Mouse (Mus musculus) heart, postnatal 0 days (tissue): ENCODE measurements at regions not wholly inside any gene's neighbourhood (a gene's known extent, or its start where the extent isn't known, plus 50 kb on each side); places are given as distances from the start of the nearest gene placed in this dataset.

Experiments
- ATAC-seq: fragments of 200-750 bp; cut with Nextera tagmentation; 2 replicates; pipeline ENCODE4 v1.8.0; 2017; ENCODE audit warnings: low read depth, moderate number of reproducible peaks, moderate library complexity; ENCODE audit not compliant: insufficient read depth
- DNase-seq: peaks from one replicate; pipeline ENCODE4 v3.0.0-alpha.2; 2016; ENCODE audit warnings: low spot score
- H3K27ac ChIP-seq: fragments of 300-500 bp; sonication (generic); 2 replicates; pipeline ENCODE4 v1.5.1; 2014; ENCODE audit warnings: low read depth, mild to moderate bottlenecking
- H3K27me3 ChIP-seq: fragments of 300-500 bp; sonication (generic); 2 replicates; pipeline ENCODE4 v1.6.1; 2014; ENCODE audit warnings: low read length, mixed read lengths; ENCODE audit not compliant: control insufficient read depth, insufficient read depth
- H3K36me3 ChIP-seq: fragments of 300-500 bp; sonication (generic); replicated peaks from 2 replicates; pipeline ENCODE4 v1.6.1; 2014; ENCODE audit warnings: low read length, mixed read lengths; ENCODE audit not compliant: control insufficient read depth, insufficient read depth
- H3K4me1 ChIP-seq: fragments of 300-500 bp; sonication (generic); 2 replicates; pipeline ENCODE4 v1.6.1; 2014; ENCODE audit warnings: antibody characterized with exemption; ENCODE audit not compliant: control insufficient read depth, insufficient read depth
- H3K4me2 ChIP-seq: fragments of 300-500 bp; sonication (generic); 2 replicates; pipeline ENCODE4 v1.6.1; 2014; ENCODE audit warnings: low read depth, mild to moderate bottlenecking, low read length, moderate library complexity
- H3K4me3 ChIP-seq: fragments of 300-500 bp; sonication (generic); 2 replicates; pipeline ENCODE4 v1.5.1; 2014; ENCODE audit warnings: low read depth, low read length
- H3K9ac ChIP-seq: fragments of 300-500 bp; sonication (generic); replicated peaks from 2 replicates; pipeline ENCODE4 v1.6.1; 2014; ENCODE audit warnings: low read depth, low read length, mixed read lengths
- H3K9me3 ChIP-seq: fragments of 300-500 bp; sonication (generic); replicated peaks from 2 replicates; pipeline ENCODE4 v1.6.1; 2016; ENCODE audit warnings: low read length; ENCODE audit not compliant: control insufficient read depth
- CTCF ChIP-seq: IDR thresholded peaks from 2 replicates; pipeline ENCODE4 v1.5.1; 2016; ENCODE audit warnings: antibody characterized with exemption, control low read depth, low read depth
- EP300 ChIP-seq: IDR thresholded peaks from 2 replicates; pipeline ENCODE4 v1.6.1; 2016; ENCODE audit warnings: antibody characterized with exemption, low read depth
- WGBS: fragments of 180-500 bp; shearing (Covaris S2); extraction: QIAGEN DNeasy Blood & Tissue Kit; methylation state at CpG from one replicate; pipeline ENCODE4 v1.1.7; 2014; 5-methylcytosine and 5-hydroxymethylcytosine counted together

DNA sequence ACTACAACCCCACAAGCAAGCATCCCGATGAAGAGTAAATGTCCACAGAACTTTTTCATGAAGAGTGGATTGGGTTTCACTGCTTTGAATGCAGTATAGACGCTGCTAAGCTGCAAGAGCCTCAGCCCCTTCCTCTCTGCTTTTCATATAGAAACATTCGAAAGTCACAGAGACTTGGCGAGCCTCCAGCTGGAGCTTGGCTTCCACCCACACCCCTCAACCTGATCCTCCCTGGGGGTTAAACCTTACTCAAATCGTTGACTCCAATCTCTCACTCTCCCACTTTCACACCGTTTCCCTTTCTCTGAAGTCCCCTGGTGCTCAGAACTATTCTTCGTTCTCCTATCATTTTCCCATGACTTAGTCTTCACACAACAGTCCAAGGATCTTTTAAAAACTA, 437.0 kb upstream of the Fam160b2 start:
- Histone ChIP-seq H3K4me1 (no peaks in the 10 kb centered on the region), H3K27me3 (no peaks in the 10 kb centered on the region), H3K4me2 (no peak overlapping the region), H3K9me3 (no peaks in the 10 kb centered on the region), H3K27ac (no peak overlapping the region), H3K36me3 (no peaks in the 10 kb centered on the region), H3K4me3 (no peak overlapping the region), H3K9ac (no peak overlapping the region)
- WGBS = 53% methylated on average over 7 of the region's 7 CpGs
- TF ChIP-seq CTCF (no peak), EP300 (no peak)
- DNase-seq (no peak), ATAC-seq (no peak)

GRCm38 (mm10) chr14:71033586-71033985, 434.0 kb upstream of the Fam160b2 start:
- Histone ChIP-seq H3K4me1 (no peaks in the 10 kb centered on the region), H3K27me3 (no peaks in the 10 kb centered on the region), H3K4me2 (no peak overlapping the region), H3K4me3 (no peak overlapping the region), H3K36me3 (no peaks in the 10 kb centered on the region), H3K9me3 (no peaks in the 10 kb centered on the region), H3K27ac (no peak overlapping the region), H3K9ac (no peak overlapping the region)
- ATAC-seq = no peak
- no peak for TF ChIP-seq CTCF
- TF ChIP-seq EP300 = no peak
- 79% methylated on average over 2 of the region's 2 CpGs for WGBS
- DNase-seq = no peak

GRCm38 (mm10) chr14:71030164-71030880, 430.7 kb upstream of the Fam160b2 start:
- H3K4me3 ChIP-seq = no peak overlapping the region
- DNase-seq (no peak), ATAC-seq (no peak)
- WGBS = 81% methylated on average over 9 of the region's 9 CpGs
- H3K9me3 ChIP-seq = no peaks in the 10 kb centered on the region
- H3K9ac ChIP-seq = no peak overlapping the region
- H3K36me3 ChIP-seq = no peaks in the 10 kb centered on the region
- no peak overlapping the region for H3K27ac ChIP-seq
- no peak for TF ChIP-seq CTCF
- no peak for TF ChIP-seq EP300
- no peak overlapping the region for H3K4me2 ChIP-seq
- no peaks in the 10 kb centered on the region for H3K4me1 ChIP-seq
- no peaks in the 10 kb centered on the region for H3K27me3 ChIP-seq
